Mouse (Mus musculus): Measurements from ENCODE around the gene Zfp503.

The Zfp503 gene

GRCm38 (mm10) chr14:21992321-21992885 lies 3.0 kb upstream of the Zfp503 start:
- DNase-seq, result no peak

GRCm38 (mm10) chr14:21991856-21992255 lies 2.5 kb upstream of the Zfp503 start:
- DNase-seq, result no peak

GRCm38 (mm10) chr14:21991251-21991780 lies 1.9 kb upstream of the Zfp503 start:
- no peak for DNase-seq

GRCm38 (mm10) chr14:21990321-21991021 lies 1.1 kb upstream of the Zfp503 start:
- DNase-seq, result peak in 1 of 2 experiments; percentile 9

GRCm38 (mm10) chr14:21988577-21989290 lies 667 bp downstream of the Zfp503 start:
- DNase-seq, result peak; percentile 22 to 31

GRCm38 (mm10) chr14:21987660-21988576 lies 1.5 kb downstream of the Zfp503 start:
- DNase-seq, result peak; percentile 82 to 86

- DNase-seq, result peak; percentile 16 to 52
Measured at GRCm38 (mm10) chr14:21986733-21987659, 2.4 kb downstream of the Zfp503 start.

- DNase-seq, result peak; percentile 84 to 89
Measured at GRCm38 (mm10) chr14:21985981-21986732, 3.2 kb downstream of the Zfp503 start.

- DNase-seq, result no peak
Measured at GRCm38 (mm10) chr14:21985426-21985931, 3.9 kb downstream of the Zfp503 start.

- DNase-seq, result peak; percentile 15 to 24
Measured at GRCm38 (mm10) chr14:21984757-21985425, 4.5 kb downstream of the Zfp503 start.

- no peak for DNase-seq
Measured at GRCm38 (mm10) chr14:21983950-21984730, 5.3 kb downstream of the Zfp503 start.

- peak; percentile 30 to 35 for DNase-seq
Measured at GRCm38 (mm10) chr14:21983311-21983949, 6.0 kb downstream of the Zfp503 start.

- peak; percentile 16 to 36 for DNase-seq
Measured at GRCm38 (mm10) chr14:21982592-21983310, 6.7 kb downstream of the Zfp503 start.

GRCm38 (mm10) chr14:21982096-21982591 lies 7.3 kb downstream of the Zfp503 start:
- DNase-seq, result peak; percentile 15 to 31

GRCm38 (mm10) chr14:21981462-21981861 lies 7.9 kb downstream of the Zfp503 start:
- peak; percentile 69 to 84 for DNase-seq

- peak; percentile 25 to 58 for DNase-seq
Measured at GRCm38 (mm10) chr14:21968978-21969377, 20.4 kb downstream of the Zfp503 start.

GRCm38 (mm10) chr14:21967375-21968010 lies 21.9 kb downstream of the Zfp503 start:
- DNase-seq, result no peak

Measured in cerebellum, postnatal 25 days (tissue).